Mouse (Mus musculus): ENCODE data around the gene Gm973.

The Gm973 gene

DNA sequence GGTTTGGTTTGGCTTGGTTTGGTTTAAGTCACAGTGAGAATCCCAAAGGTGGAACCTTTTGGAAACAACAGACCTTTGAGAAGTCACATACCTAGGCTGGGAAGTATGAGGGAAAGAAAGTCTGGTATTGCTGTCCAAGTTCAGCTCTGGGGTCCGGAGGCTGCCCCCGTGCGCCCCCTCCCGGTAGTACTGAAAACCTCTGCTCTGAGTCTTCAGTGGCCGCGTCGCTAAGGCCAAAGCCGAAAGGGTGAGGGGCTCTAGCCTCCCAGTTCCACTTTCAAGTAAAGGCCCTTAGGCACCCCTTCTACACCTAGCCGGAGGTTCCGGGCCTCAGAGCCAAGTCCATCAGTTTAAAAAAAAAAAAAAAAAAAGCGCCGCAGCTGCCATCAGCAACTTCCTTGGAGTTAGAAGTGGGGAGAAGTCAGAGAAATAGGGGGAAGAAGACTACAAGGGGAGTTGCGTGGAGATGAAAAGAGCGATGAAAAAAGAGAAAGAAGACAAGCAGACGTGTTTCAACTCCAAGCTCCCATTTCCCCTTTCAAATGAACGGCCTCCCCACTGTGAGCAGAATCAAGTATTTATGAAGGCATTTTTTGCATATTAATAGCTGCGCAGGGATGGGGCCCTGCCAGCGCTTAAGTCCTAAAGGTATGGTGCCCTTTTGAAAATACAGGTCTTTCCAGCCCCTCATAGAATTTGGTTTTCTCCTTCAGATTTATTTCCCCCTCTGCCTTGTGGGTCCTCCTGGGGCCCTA, 68.8 kb downstream of the Gm973 start:
- peak; percentile 67 for DNase-seq (ENCODE audit: low spot score)

- DNase-seq (ENCODE audit: low spot score): no peak
Measured at GRCm38 (mm10) chr1:59589271-59589670, 73.2 kb downstream of the Gm973 start.

DNA sequence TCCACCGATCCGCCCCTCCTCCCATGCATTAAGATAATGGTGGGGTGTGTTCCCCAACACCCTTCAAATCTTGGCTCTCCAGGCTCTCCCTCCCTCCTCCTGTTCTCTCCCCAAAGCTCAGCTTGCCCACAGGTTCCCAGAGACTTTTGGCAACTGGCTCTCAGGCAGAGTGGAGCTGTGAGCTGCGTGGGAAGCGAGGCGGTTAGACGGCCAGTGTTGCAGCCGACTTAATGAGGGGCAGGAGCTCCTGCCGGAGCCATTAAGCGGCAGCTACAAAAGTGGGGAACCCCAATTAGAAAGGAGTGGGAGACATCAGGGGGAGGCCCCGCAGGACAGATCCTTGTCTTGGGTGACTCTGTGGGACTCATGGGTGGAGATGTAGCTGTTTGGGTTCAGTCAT, 76.3 kb downstream of the Gm973 start:
- DNase-seq (ENCODE audit: low spot score): no peak

DNA sequence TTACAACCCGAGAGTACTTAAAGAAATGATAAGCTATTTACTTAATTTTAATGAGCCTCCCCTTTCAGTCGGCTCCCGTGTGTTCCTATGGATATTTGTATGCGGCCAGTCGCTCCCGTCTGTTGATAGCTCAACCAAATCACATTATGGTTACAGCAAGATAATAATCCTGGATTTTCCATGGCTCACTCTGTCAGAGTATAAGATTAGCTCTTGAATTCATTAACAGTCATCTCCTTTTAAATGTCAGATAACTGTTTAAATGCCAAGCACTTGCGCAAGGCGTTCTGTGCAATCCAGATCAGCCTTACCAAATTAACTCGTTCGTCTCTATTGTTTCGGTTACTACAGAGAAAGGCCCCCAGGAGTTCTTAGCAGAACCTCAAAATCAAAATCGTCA, 76.8 kb downstream of the Gm973 start:
- DNase-seq (ENCODE audit: low spot score): no peak

DNA sequence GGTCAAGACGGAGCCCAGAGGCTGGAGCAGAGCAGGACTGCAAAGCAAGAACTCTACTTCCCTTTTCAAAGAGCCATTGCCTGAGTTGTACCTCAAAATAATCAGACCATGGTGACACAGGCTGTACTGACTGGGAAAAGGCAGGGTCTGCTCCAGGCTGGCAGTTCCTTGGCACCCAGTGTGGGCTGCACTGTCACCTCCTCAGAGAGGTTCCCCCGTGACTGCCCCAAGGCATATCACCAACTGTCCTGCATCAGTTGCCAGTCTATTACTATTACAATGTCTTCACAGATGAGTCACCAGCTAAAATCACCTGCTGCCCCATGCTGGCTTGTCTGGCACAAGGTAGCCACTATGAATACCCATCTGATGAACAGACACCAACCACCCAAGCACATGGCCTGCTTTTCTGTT, 77.6 kb downstream of the Gm973 start:
- DNase-seq (ENCODE audit: low spot score): no peak

GRCm38 (mm10) chr1:59594586-59595266, 78.7 kb downstream of the Gm973 start:
- no peak for DNase-seq (ENCODE audit: low spot score)

DNA sequence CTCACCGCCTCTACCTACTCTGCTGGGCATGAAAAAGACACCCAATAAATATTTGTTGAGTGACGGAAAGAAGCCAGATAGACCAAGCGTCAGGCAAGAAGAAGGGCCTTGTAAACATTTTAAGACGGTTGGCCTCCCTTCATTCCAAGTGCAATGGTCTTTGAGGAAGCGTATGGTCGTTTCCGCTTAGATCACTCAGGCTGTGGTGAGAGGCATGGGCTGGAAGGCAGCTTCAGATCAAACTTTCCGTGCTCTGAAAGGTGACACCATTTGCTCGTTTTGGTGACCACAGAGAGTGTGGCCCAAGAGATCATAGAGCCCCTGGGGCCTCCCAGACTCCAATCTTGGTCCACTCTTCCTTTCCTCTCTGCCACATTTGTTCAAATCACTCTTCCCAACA, 79.5 kb downstream of the Gm973 start:
- DNase-seq (ENCODE audit: low spot score): no peak

GRCm38 (mm10) chr1:59602531-59603416, 86.7 kb downstream of the Gm973 start:
- DNase-seq (ENCODE audit: low spot score): no peak

DNA sequence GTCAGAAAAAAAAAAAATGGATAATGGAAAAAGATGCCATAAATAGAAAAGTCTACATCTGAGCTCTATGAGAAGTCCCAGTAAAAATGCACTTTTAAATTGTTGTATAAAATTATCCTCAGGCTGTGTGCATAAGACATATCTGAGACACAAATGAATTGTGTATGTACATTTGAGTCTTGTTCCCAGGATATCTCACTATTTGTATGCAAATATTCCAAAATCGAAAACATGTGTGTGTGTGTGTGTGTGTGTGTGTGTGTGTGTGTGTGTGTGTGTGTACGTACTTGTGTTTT, 87.3 kb downstream of the Gm973 start:
- DNase-seq (ENCODE audit: low spot score): no peak

DNA sequence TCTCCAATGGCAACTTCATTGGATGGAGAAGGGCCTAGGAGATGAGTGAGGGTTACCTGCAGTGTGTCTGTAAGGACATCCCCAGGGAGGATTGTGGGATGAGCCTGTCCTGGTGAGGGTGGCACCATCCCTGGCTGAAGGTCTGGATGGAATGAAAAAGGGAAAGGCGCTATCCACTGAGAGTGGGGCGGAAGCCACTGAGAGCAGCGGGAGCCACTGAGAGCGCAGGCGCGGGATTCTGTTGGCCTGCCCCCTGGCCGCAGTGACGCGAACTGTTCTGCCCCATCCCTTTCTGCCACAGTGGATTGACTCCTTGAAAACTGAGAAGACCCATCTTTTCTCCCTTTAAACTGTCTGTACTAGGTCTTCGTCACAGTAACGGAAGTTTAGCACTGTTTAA, 87.8 kb downstream of the Gm973 start:
- no peak for DNase-seq (ENCODE audit: low spot score)

DNA sequence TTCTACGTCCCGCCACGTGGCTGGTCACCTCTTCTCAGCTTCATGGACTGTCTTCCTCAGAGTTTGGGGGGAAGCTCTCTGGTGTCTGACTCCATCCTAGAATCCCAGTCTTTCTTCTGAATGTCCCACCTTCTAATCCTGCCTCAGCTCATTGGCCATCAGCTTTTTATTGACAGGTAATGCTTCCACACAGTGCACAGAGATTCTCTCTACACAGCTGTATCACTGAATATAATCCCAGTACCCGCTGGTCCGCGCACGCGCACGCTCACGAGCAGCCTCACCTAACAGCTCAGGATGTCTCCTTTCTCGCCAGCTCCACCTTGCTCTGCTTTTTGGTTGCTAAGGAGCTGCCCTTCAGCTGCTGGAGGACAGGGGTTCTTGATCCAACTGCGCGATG, 90.4 kb downstream of the Gm973 start:
- DNase-seq (ENCODE audit: low spot score): no peak

- no peak for DNase-seq (ENCODE audit: low spot score)
Measured at GRCm38 (mm10) chr1:59607071-59607470, 91.0 kb downstream of the Gm973 start.

DNA sequence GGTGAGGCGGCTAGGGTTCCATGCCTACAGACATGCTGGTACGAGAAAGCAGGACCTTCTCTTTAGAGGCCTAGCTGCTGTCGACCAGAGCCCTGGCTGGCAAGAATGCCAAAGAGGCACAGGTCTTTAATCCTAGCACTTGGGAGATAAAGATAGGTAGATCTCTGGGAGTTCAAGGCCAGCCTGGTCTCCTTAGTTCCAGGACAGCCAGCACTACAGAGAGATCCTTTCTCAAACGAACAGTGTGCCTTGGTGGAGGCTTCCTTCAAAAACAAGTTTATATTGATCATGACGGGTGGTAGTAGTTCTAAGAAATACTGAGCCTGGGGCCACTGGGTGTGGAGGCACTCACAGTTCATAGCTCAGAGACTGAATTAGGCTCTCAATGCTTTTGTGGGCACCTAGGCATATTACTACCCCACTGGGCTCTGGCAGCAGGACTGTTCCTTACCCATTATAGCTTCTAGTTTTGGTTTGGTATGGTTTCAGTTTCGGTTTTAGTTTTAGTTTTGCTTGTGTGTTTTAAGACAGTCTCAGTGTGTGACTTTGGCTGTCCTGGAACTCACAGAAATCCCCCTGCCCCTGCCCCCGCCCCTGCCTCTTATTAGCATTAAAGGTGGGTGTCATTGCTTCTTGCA, 92.2 kb downstream of the Gm973 start:
- DNase-seq (ENCODE audit: low spot score): no peak

- no peak for DNase-seq (ENCODE audit: low spot score)
Measured at GRCm38 (mm10) chr1:59608920-59609319, 92.9 kb downstream of the Gm973 start.

- DNase-seq (ENCODE audit: low spot score): no peak
Measured at GRCm38 (mm10) chr1:59609458-59609857, 93.4 kb downstream of the Gm973 start.

DNA sequence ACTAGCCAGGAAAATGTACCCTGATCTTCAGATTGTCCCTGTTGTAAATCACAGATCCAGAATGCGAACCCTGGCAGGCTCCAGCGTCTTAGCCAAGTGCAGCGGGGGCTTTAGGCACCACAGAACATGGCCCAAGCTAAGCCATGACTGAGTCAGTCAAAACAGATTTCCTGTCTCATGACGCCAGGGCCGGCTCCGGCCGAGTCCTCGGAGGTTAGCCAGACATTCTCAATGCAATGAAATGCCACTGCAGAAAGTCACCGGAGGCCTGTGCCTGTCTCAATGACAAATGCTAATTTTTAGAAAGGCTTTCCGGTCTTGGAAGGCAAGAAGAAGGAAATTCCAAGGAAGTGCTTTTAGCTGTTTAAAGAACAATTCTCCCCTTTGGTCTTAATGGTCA, 93.8 kb downstream of the Gm973 start:
- DNase-seq (ENCODE audit: low spot score): no peak

- DNase-seq (ENCODE audit: low spot score): no peak
Measured at GRCm38 (mm10) chr1:59610929-59611328, 94.9 kb downstream of the Gm973 start.

DNA sequence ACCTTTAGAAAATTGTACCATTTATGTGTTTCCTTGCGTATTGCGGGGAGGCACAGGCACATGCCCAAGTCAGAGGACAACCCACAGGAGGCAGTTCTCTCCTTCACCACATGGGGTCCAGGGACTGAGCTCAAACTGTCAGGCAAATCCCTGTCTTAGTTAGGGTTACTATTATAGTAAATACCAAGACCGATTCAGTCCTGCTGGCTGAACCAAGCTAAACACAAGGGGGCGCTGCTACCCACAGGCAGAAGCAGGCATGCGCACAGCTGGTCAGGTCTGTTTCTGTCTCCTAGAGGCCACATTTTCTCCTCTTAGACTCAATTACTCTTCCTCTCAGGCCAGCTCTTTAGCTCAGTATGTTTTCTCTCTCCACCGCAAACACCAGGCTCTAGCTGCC, 97.7 kb downstream of the Gm973 start:
- peak; percentile 66 for DNase-seq (ENCODE audit: low spot score)

DNA sequence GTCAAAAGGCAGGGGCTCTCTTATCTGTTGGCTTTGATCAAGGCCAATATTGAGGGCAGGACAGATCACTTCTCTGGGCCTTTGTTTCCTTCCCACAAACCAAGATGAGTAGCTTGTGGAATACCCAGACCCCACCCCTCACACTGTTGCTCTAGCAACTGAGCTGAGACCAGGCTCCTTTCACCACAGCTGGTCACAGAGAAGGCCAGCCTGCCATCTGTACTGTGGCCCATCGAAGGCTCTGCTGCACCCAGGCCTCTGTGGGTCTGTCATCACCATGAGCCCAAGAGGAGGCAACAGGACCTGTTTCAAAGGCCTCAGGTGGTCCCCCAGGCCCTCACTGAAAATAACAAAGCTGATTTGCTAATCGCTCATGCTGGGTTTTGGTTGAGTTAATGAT, 99.0 kb downstream of the Gm973 start:
- no peak for DNase-seq (ENCODE audit: low spot score)

- DNase-seq (ENCODE audit: low spot score): no peak
Measured at GRCm38 (mm10) chr1:59619201-59619600, 103.1 kb downstream of the Gm973 start.

DNA sequence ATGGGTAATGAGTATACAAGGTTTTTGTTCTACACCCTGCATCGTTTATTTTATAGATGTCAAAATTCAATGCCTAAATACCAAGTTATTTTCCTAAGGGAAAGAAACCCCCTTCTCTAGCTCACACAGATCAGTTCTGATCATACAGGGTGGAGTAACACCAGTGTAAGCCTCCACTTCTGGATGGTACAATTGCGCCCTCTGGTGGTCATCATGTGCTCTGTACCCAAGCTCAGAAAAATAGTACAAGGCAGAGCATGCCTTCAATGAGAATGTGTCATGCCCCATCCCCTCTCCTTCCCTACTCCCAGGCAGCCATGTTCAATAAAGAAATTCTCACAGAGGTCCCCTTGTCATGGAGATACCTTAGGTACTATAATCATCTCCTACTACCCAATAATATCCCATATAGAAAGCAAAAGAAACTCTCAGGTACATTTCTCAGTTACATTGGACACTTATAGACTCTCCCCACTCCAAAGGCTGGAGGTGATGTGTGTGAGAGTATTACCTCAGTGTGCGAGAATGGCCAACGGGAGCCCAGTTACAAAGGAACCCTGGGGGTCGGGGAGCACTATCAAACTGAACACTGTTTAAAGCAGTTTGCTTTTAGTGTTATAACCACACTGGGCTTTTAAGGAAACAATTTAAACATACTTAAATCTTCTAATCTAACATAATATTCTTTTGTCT, 107.4 kb downstream of the Gm973 start:
- DNase-seq (ENCODE audit: low spot score): peak; percentile 66

GRCm38 (mm10) chr1:59625410-59625809, 109.3 kb downstream of the Gm973 start:
- no peak for DNase-seq (ENCODE audit: low spot score)

Data from ovary, postnatal 14 days (tissue).